Mouse (Mus musculus): Measurements from ENCODE around the gene Oas1c.
"Not testable (repeated sequence)": the region's sequence is repeated elsewhere in the genome, so short reads cannot be mapped to it uniquely, and the experiment has no call there.

DNA sequence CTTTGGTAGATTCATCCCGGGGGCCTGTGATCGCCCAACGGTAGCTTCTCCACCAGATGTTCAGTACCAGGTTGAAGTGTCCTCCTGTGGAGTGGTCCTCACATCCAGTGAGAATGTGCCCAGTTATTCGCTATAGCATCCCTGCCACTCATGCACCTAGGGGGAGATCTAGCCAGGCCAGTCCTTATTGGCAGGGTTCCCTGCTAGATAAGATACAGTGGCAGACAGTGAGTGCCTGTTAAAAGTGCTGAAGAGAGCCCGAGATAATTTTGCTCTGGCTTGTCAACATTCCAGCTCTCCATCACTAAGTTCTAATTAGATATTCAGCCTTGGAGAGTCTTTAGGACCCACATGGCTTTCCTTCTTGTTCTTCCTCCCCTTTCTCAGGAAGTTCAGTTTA, 14.2 kb downstream of the Oas1c start:
- TF ChIP-seq EP300, CTCF (IDR thresholded peaks at IDR 0.05; ENCODE audit: low read depth): not testable (repeated sequence)
